Mouse (Mus musculus) megakaryocyte, embryonic 14.5 days (primary cell): ENCODE measurements around the gene Gm7534.

ENCODE experiments used
- FLI1 ChIP-seq: IDR thresholded peaks from 2 replicates; pipeline ENCODE4 v1.6.1; 2012; ENCODE audit warnings: low read length, inconsistent platforms, mixed read lengths
- GATA1 ChIP-seq: IDR thresholded peaks from 3 replicates; pipeline ENCODE4 v1.6.1; 2012; ENCODE audit warnings: mixed read lengths, low read length, inconsistent platforms, borderline replicate concordance

DNA sequence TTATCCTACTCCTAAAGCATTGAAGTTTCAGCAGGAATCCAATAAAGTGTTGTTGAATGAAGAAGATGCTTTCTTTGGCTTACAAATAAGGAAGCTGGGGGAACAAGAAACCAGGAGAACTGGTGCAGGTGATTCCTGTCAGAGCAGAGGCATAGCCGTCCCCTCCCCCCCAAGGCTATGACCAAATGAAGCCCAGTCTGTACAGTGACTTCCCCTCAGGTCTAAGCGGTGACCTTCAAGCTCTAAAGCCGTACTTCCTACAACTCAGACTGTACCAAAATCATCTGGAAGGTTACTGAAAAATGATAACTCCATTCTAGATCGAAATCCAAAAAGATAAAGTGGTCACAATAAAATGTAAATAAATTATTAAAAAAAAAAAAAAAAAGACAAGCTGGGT is 53.4 kb downstream of the Gm7534 start:
- TF ChIP-seq GATA1 (no peak), FLI1 (no peak)
